Mouse (Mus musculus) kidney, postnatal 25 days (tissue): Measurements from ENCODE around the gene Cldn9.

Experiments
- DNase-seq, 2 experiments: peaks; one replicate each; pipeline ENCODE4 v3.0.0; 2021; ENCODE audit warnings: mixed read lengths in 2 of 2

Gene Cldn9

DNA sequence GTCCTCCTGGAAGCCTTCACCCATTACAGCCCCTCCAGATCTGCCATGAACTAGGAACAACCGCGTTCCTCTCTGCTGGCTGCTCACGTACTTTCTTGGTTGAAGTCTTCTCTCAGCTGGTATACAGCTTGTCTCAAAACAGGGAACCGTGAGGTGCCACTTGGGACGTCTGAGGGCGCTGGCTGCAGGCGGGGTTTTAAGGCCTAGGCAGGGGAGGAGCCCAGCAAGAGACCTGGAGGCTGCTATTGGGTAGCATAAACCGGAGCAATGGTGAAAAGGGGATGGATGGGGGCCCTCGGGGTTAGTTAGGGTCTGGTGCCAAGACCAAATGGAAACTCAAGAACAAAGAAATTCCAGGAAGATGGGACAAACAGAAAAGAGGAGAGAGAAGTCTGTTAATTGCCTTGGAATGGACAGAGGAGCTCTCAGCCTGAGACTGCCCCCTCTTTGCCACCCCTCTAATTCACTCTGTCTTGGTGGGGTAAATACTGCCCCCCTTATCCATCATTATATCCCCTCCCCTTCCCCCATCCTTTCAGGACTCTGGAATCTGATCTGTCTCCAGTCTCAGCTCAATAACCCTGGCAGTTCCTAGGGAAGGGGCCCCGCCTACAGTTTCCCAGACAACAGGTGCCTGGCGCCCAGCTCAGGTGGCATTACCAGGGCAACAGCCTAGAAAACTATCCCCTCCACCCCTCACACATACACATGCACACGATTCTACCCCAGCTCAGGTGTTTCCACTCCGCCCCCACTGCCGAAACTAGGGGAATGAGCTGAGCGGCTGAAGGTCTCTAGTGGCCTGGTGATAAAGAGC, at the start of gene Cldn9:
Cldn9 (minus strand) TSS at position 171 of the 817 bp plus-strand sequence.
- DNase-seq = peak in 1 of 2 experiments; percentile 24

DNA sequence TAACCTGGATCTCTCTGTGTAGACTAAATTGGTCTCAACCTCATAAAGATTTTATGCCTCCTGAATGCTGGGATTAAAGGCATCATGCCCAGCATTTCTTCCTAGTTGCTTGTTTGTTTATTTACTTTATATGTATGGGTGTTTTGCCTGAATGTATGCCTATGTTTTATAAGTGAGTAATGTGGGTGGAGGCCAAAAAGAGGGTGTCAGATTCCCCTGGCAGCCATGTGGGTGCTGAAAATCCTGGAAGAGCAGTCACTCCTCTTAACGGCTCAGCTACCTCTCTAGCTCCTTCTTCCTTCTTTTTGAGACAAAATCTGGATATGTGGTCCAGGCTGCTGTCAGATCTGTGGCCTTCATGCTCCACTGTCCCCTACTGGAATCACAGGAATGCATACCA, 46.6 kb upstream of the Cldn9 start:
- DNase-seq = no peak

DNA sequence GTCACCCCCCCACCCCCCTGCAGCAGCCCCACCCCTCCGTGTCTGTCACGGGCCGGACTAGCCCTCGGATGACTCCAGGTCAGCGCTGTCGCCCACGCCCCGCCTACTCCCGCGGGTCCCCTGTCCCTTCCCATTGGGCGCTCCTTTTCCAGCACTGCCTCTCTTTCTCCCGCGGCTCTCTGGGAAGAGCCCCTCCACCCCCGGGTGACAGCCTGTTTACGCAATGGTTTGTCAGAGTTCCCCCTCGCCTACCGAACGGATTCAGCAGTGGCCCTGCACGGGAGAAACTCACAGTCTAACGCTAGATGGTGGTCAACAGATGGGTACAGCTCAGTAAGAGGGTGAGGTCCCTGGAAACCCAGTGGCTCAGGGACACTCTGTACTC, 42.9 kb upstream of the Cldn9 start:
- peak; percentile 71 to 89 for DNase-seq

- DNase-seq = peak; percentile 95 to 96
Observed at GRCm38 (mm10) chr17:23725999-23726757, 42.4 kb upstream of the Cldn9 start, which contains the start of gene Pkmyt1. TSS of gene Pkmyt1 (plus strand) at chr17:23726336.

GRCm38 (mm10) chr17:23725477-23725876, 41.7 kb upstream of the Cldn9 start:
- no peak for DNase-seq

DNA sequence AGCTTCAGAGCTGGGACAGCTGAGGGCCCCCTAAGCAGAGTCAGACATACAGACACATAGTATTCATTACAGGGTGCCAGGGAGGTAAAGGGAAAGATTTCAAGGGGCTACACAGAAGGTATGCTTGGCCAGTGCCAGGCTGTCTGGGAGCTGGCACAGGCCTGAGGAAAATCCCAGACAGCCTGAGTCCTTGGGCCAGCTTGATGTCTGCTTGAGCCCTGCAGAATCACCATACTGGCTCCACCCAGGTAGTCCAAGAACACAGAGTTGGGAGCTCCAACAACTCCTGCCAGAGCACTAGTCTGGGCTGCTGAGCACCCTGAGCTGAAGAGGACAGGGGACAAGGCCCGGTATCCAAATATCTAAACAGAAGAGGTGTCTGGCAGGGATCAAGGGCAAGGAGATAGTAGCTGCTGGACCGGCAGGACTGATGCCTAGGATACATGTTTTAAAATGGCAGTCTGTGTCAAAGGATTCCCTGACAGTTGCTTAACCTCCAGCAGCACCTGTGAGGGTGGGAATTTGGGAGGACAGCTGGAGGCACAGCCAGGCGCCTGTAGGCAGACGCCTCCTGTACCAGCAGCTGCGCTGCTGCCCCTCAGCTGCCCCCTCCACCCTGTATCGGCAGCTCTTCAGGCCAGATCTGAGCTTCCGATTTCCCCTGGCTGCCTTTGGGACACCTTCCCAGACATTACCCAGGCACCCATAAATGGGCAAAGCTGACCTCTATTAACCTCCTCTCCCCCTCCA, 38.7 kb upstream of the Cldn9 start, which contains the start of gene 1520401A03Rik:
1520401A03Rik (minus strand) TSS at position 408 of the 750 bp plus-strand sequence.
- DNase-seq = no peak

- no peak for DNase-seq
Observed at GRCm38 (mm10) chr17:23721886-23722285, 38.1 kb upstream of the Cldn9 start.

GRCm38 (mm10) chr17:23719455-23719854, 35.6 kb upstream of the Cldn9 start:
- DNase-seq = no peak

DNA sequence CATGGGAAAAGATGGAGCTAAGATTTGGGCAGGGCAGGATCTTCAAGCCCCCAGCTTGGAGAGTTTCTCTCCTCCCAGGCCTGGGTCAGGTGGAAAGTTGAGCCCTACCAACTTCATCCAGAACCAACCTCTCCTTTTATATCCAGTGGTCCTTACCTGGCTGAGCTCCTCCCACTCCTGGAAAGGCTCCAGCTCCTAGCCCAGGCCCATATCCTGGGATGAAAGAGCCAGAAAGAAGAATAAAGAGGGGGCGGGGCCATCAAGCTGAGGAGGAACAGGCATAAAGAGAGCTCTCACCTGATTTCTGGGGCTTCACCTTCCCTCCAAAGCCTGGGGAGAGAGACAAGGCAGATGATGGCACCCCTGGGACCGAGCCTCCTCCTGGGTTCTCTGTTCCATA, 33.2 kb upstream of the Cldn9 start:
- no peak for DNase-seq

GRCm38 (mm10) chr17:23706212-23706611, 22.4 kb upstream of the Cldn9 start:
- DNase-seq = peak; percentile 76 to 82

GRCm38 (mm10) chr17:23705525-23706104, 21.8 kb upstream of the Cldn9 start:
- no peak for DNase-seq

- DNase-seq = no peak
Observed at GRCm38 (mm10) chr17:23704741-23705140, 20.9 kb upstream of the Cldn9 start.

DNA sequence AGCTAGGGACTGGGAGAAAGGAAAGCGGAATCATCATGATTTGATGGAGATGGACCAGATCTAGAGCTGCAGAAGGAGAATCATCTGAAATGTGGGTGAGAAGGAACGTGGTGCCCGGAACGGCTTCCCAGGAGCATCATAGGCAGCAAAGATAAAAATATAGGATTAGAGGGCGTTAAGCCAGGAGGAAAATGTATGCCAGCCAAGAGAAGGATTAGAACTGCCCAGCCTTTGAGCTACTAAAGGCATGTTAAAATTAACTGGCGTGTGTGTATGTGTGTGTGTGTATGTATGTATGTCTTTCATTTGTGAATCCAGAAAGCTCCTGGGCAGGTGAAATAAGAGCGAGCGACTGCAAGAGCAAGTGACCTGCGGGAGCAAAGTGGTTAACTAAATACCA, 19.5 kb upstream of the Cldn9 start:
- DNase-seq = no peak

GRCm38 (mm10) chr17:23700079-23700478, 16.3 kb upstream of the Cldn9 start:
- DNase-seq = peak; percentile 96 to 98

DNA sequence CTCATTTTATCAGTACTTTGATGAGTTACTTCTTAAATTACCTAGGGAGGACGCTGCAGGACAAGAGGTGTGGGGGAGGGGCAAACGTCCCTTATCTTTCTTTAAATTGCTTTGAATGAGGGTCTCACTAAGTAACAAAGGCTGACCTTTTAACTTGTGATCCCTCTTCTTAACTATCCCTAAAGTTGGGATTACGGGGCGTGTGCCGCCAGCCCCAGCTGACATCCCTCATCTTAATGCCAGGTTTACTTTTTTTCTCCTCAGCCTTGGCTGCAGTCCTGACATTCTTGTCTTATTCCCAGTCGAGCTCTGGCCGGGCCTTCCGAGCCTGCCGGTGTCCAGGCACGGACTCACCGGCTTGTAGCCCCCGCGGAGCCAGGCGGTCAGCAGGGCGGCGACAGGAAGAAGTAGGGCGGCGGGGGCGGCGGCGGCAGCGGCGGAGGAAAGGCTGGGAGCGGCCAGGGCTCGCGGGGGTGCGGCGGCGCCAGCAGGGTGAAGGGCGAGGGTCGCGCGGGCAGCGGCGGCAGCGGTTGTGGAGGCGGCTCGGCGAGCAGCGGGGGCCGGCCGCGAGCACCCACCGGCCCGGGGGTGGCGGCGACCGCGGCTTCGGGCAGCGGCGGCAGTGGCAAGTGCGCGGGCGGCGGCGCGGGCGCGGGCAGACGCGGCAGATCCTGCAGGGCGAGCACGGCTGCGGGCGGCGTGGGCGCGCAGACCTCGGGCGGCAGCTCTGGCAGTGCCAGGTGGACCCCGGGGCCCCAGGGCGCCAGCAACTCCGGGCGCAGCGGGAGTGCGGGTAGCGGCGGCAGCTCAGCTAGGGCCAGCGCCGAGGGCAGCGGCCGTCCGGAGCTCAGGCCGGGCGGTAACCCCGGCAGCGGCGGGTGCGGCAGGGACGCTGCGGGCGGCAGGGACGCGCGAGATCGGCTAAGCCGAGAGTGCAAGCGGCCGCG, 15.6 kb upstream of the Cldn9 start:
- DNase-seq = peak; percentile 55 to 73

- DNase-seq = no peak
Observed at GRCm38 (mm10) chr17:23695801-23696200, 12.0 kb upstream of the Cldn9 start.

GRCm38 (mm10) chr17:23694491-23694890, 10.7 kb upstream of the Cldn9 start:
- no peak for DNase-seq

DNA sequence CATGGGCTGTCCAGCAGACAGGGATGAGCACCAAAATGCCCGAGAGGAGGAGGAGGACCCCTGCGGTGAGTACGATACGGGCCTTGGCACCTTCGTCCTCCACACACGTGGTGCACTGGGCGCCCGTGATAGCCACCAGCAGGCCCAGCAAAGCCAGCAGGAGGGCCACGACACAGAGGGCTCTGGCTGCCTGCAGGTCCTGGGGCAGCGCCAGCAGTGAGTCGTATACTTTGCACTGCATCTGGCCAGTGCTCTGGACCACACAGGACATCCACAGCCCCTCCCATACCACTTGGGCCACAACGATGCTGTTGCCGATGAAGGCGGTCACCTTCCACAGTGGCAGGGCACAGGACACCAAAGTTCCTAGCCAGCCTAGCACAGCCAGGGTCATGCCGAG, 600 bp downstream of the Cldn9 start:
- no peak for DNase-seq

GRCm38 (mm10) chr17:23682530-23682929, 1.3 kb downstream of the Cldn9 start:
- no peak for DNase-seq

- DNase-seq = peak in 1 of 2 experiments; percentile 63
Observed at GRCm38 (mm10) chr17:23682092-23682491, 1.7 kb downstream of the Cldn9 start.

GRCm38 (mm10) chr17:23681086-23681485, 2.7 kb downstream of the Cldn9 start:
- DNase-seq = peak in 1 of 2 experiments; percentile 57
